In genomic region chr11:50845951-50846350, GRCm38 (mm10) we compare ENCODE assay signal across 27 mouse cellular contexts. TPM values are rescaled to one million over a fixed set of nuclear protein-coding genes. Genes with fewer than 3 reads are reported as not detected.
A peak's percentile ranks its signal among the peaks of the same experiment; 100 is the strongest.
DNase-seq lines count a peak whose midpoint lies in the region; ATAC-seq and TF ChIP-seq lines count a peak whose summit lies in the region.
"Had no signal": no experiment of that assay in that cellular context is flagged by ENCODE, and none has a peak within 500 bp of the region (broad histone marks: within the 10 kb centered on the region; RNA-seq: fewer than 3 reads in every experiment).

No protein-coding gene starts in this region.

- no peaks in the 10 kb centered on the region for H3K9me3 ChIP-seq in liver, embryonic 11.5 days (ENCODE audit: control insufficient read depth, low read length)
- no peaks in the 10 kb centered on the region for H3K9me3 ChIP-seq in liver, postnatal 0 days (ENCODE audit: low read length)
- H3K9me3 ChIP-seq in liver, embryonic 12.5 days (replicated peaks) = no peaks in the 10 kb centered on the region

- no peaks in the 10 kb centered on the region for H3K36me3 ChIP-seq in liver, adult 2 months (ENCODE audit: control insufficient read depth, insufficient read depth, low read length)
- no peaks in the 10 kb centered on the region for H3K36me3 ChIP-seq in liver, embryonic 11.5 days (ENCODE audit: control insufficient read depth, insufficient read depth, low read length)
- no peaks in the 10 kb centered on the region for H3K36me3 ChIP-seq in liver, postnatal 0 days (replicated peaks; ENCODE audit: insufficient read depth, low read length)
- no peaks in the 10 kb centered on the region for H3K36me3 ChIP-seq in liver, embryonic 12.5 days
- H3K36me3 ChIP-seq: G1E had no signal

- no peak for ATAC-seq in liver, embryonic 11.5 days (replicated peaks; ENCODE audit: low FRiP score)
- ATAC-seq in liver, postnatal 0 days = peak; percentile 48; the same call in 1 of the 2 replicates
- no peak for ATAC-seq in liver, embryonic 12.5 days
- ATAC-seq: activated CD4-positive, CD25-positive, alpha-beta regulatory T cell, adult 4 months; CD4-positive, CD25-positive, alpha-beta regulatory T cell, adult 4 months had no signal

- peaks cover 4% of the 10 kb centered on the region for H3K4me1 ChIP-seq in liver, adult 2 months (ENCODE audit: control insufficient read depth, insufficient read depth, low read length)
- H3K4me1 ChIP-seq in liver, embryonic 11.5 days (replicated peaks; ENCODE audit: control insufficient read depth, insufficient read depth, low read length) = peaks cover 4% of the 10 kb centered on the region; the same call in 1 of the 2 replicates
- peaks cover 4% of the 10 kb centered on the region for H3K4me1 ChIP-seq in liver, postnatal 0 days (ENCODE audit: insufficient read depth)
- 0 out of 2 replicates have a peak, but pooled peaks cover under 1% of the 10 kb centered on the region for H3K4me1 ChIP-seq in liver, embryonic 12.5 days

- H3K27ac ChIP-seq in liver, adult 2 months (replicated peaks; ENCODE audit: insufficient read depth, low read depth, low read length) = no peak overlapping the region
- H3K27ac ChIP-seq in liver, embryonic 11.5 days (ENCODE audit: low read depth, low read length) = no peak overlapping the region
- H3K27ac ChIP-seq in liver, postnatal 0 days (ENCODE audit: low read depth) = no peak overlapping the region
- no peak overlapping the region for H3K27ac ChIP-seq in liver, embryonic 12.5 days

- H3K9ac ChIP-seq in liver, adult 2 months (ENCODE audit: low read depth, low read length) = no peak overlapping the region
- H3K9ac ChIP-seq in liver, embryonic 11.5 days (ENCODE audit: low read depth, low read length) = no peak overlapping the region
- no peak overlapping the region for H3K9ac ChIP-seq in liver, postnatal 0 days (replicated peaks)
- no peak overlapping the region for H3K9ac ChIP-seq in liver, embryonic 12.5 days

- H3K79me2 ChIP-seq in liver, adult 2 months (ENCODE audit: control insufficient read depth, insufficient read depth, low read length) = no peaks in the 10 kb centered on the region

- TF ChIP-seq POLR2A in liver, adult 2 months (IDR thresholded peaks at IDR 0.05; ENCODE audit: extremely low read depth, insufficient read depth, low read length) = no peak

- TF ChIP-seq EP300 in liver, postnatal 0 days (IDR thresholded peaks at IDR 0.05; ENCODE audit: low read depth) = no peak

- peak; percentile 15 for DNase-seq in adrenal gland, adult 2 months
- DNase-seq in adrenal gland, postnatal 14 days = no peak
- DNase-seq in adrenal gland, postnatal 10 days = peak; percentile 23
- DNase-seq in adrenal gland, adult (ENCODE audit: inconsistent age in 2 of 2, low spot score in 1 of 2) = no peak
- DNase-seq in liver, adult 2 months (ENCODE audit: extremely low read depth, low read depth, low spot score) = peak; percentile 99
- no peak for DNase-seq in liver, embryonic 11.5 days (ENCODE audit: low spot score)
- DNase-seq in liver, postnatal 0 days = no peak
- DNase-seq: adrenal gland, adult 8-10 months; adrenal gland, postnatal 25 days; B cell, adult 2 months; cerebellum, adult 11 months; cerebellum, adult 11-12 months; cerebellum, adult 18-20 months; cerebellum, adult 2 months; cerebellum, adult 8-10 months; cerebellum, adult 9-10 months had no signal

- H3K27me3 ChIP-seq in liver, adult 2 months (ENCODE audit: control insufficient read depth, insufficient read depth, low read length) = peaks cover 6% of the 10 kb centered on the region
- H3K27me3 ChIP-seq in liver, embryonic 11.5 days (replicated peaks; ENCODE audit: control insufficient read depth, insufficient read depth, low read length) = peaks cover 36% of the 10 kb centered on the region
- peaks cover 27% of the 10 kb centered on the region for H3K27me3 ChIP-seq in liver, postnatal 0 days (ENCODE audit: insufficient read depth, low read length)
- peaks cover 43% of the 10 kb centered on the region for H3K27me3 ChIP-seq in liver, embryonic 12.5 days (replicated peaks)

- WGBS in liver, adult 2 months = 23% methylated on average over 3 of the region's 3 CpGs
- WGBS in liver, embryonic 11.5 days = 85% methylated on average over 3 of the region's 3 CpGs
- 80% methylated on average over 3 of the region's 3 CpGs for WGBS in liver, postnatal 0 days (ENCODE audit: insufficient replicate concordance)
- WGBS in liver, embryonic 12.5 days (ENCODE audit: insufficient replicate concordance) = 76% methylated on average over 3 of the region's 3 CpGs

- H3K4me3 ChIP-seq in liver, adult 2 months (ENCODE audit: insufficient read depth, low read depth, low read length) = no peak overlapping the region
- H3K4me3 ChIP-seq in liver, embryonic 11.5 days (ENCODE audit: low read depth, low read length) = no peak overlapping the region
- H3K4me3 ChIP-seq in liver, postnatal 0 days (ENCODE audit: low read depth, low read length) = no peak overlapping the region
- no peak overlapping the region for H3K4me3 ChIP-seq in liver, embryonic 12.5 days

- no peak overlapping the region for H3K4me2 ChIP-seq in liver, embryonic 11.5 days
- H3K4me2 ChIP-seq in liver, postnatal 0 days (ENCODE audit: low read depth, low read length) = no peak overlapping the region
- no peak overlapping the region for H3K4me2 ChIP-seq in liver, embryonic 12.5 days

- TF ChIP-seq CTCF in liver, adult 2 months (IDR thresholded peaks at IDR 0.05; ENCODE audit: low read depth, low read length) = no peak
- no peak for TF ChIP-seq CTCF in liver, postnatal 0 days (IDR thresholded peaks at IDR 0.05; ENCODE audit: low read depth)

RNA-seq across cellular contexts. Expression of gene Grm6, which starts 4.5 kb away (rescaled TPM):
- total RNA-seq in adrenal gland, adult 2 months (2021) = not detected
- not detected in 2 replicates for polyA plus RNA-seq in adrenal gland, adult 2 months (2012; rRNA removed)
- total RNA-seq in adrenal gland, postnatal 14 days (2021) = 0.07 and 1.1 TPM in 2 replicates
- total RNA-seq in adrenal gland, postnatal 10 days (2021) = under 1 TPM; 0.21 to 0.24 TPM
- total RNA-seq in liver, adult 2 months (2014; rRNA removed) = not detected in 2 replicates
- 0.06 TPM in 1 of 2 replicates, not detected in the other for polyA plus RNA-seq in liver, adult 2 months (2012; rRNA removed)
- 0.12 TPM in 1 of 2 replicates, not detected in the other for polyA plus RNA-seq in liver, embryonic 11.5 days (2014; fragmentation: Nextera tagmentation; extraction: Ambion mirVana)
- 0.12 TPM in 1 of 2 replicates, not detected in the other for polyA plus RNA-seq in liver, postnatal 0 days (2015; fragmentation: Nextera tagmentation; extraction: Ambion mirVana)
- 0.06 TPM in 1 of 2 replicates, not detected in the other for polyA plus RNA-seq in liver, embryonic 12.5 days (2016; fragmentation: Nextera tagmentation; extraction: Ambion mirVana)
- total RNA-seq: adrenal gland, adult 18-20 months; adrenal gland, adult 8-10 months; adrenal gland, postnatal 25 days; adrenal gland, postnatal 36 days; adrenal gland, postnatal 4 days; MEL had no signal
- polyA plus RNA-seq: activated CD4-positive, CD25-positive, alpha-beta regulatory T cell, adult 4 months; C2C12; CD4-positive, CD25-positive, alpha-beta regulatory T cell, adult 4 months; cerebellum, adult 2 months; Patski had no signal

RNA-seq across cellular contexts. Expression of gene Zfp879, which starts 4.6 kb away (rescaled TPM):
- under 1 TPM; 0.69 to 0.93 TPM for total RNA-seq in adrenal gland, adult 2 months (2021)
- polyA plus RNA-seq in adrenal gland, adult 2 months (2012; rRNA removed) = 0.03 and 0.10 TPM in 2 replicates
- 0.79 and 0.82 TPM in 2 replicates for total RNA-seq in adrenal gland, postnatal 14 days (2021)
- total RNA-seq in adrenal gland, postnatal 10 days (2021) = 1 to 10 TPM in 1 of 2 experiments, under 1 TPM in 1; 0.57 to 1.5 TPM
- 0.40 and 0.74 TPM in 2 replicates for total RNA-seq in liver, adult 2 months (2014; rRNA removed)
- 0.07 and 0.24 TPM in 2 replicates for polyA plus RNA-seq in liver, adult 2 months (2012; rRNA removed)
- polyA plus RNA-seq in liver, embryonic 11.5 days (2014; fragmentation: Nextera tagmentation; extraction: Ambion mirVana) = 0.09 and 0.36 TPM in 2 replicates
- 0.08 and 0.15 TPM in 2 replicates for polyA plus RNA-seq in liver, postnatal 0 days (2015; fragmentation: Nextera tagmentation; extraction: Ambion mirVana)
- polyA plus RNA-seq in liver, embryonic 12.5 days (2016; fragmentation: Nextera tagmentation; extraction: Ambion mirVana) = 0.07 and 0.17 TPM in 2 replicates
- total RNA-seq: CH12.LX, MEL had no signal
- polyA plus RNA-seq: activated CD4-positive, CD25-positive, alpha-beta regulatory T cell, adult 4 months; CD4-positive, CD25-positive, alpha-beta regulatory T cell, adult 4 months; G1E had no signal

RNA-seq across cellular contexts. Expression of gene Zfp354c, which starts 18.4 kb away (rescaled TPM):
- 1 to 10 TPM; 2.6 to 6.1 TPM for total RNA-seq in adrenal gland, adult 2 months (2021)
- 0.40 and 0.62 TPM in 2 replicates for polyA plus RNA-seq in adrenal gland, adult 2 months (2012; rRNA removed)
- total RNA-seq in adrenal gland, postnatal 14 days (2021) = 5.2 and 9.8 TPM in 2 replicates
- total RNA-seq in adrenal gland, postnatal 10 days (2021) = 1 to 10 TPM; 8.2 to 9.5 TPM
- total RNA-seq in liver, adult 2 months (2014; rRNA removed) = 0.28 and 0.34 TPM in 2 replicates
- polyA plus RNA-seq in liver, adult 2 months (2012; rRNA removed) = 0.05 and 0.10 TPM in 2 replicates
- polyA plus RNA-seq in liver, embryonic 11.5 days (2014; fragmentation: Nextera tagmentation; extraction: Ambion mirVana) = 9.8 and 11.2 TPM in 2 replicates
- polyA plus RNA-seq in liver, postnatal 0 days (2015; fragmentation: Nextera tagmentation; extraction: Ambion mirVana) = 0.21 and 0.39 TPM in 2 replicates
- polyA plus RNA-seq in liver, embryonic 12.5 days (2016; fragmentation: Nextera tagmentation; extraction: Ambion mirVana) = 3.9 and 4.3 TPM in 2 replicates
- polyA plus RNA-seq: G1E had no signal

RNA-seq across cellular contexts. Expression of gene Zfp454, which starts 41.5 kb away (rescaled TPM):
- 1 to 10 TPM; 2.6 to 4.9 TPM for total RNA-seq in adrenal gland, adult 2 months (2021)
- 0.11 and 0.32 TPM in 2 replicates for polyA plus RNA-seq in adrenal gland, adult 2 months (2012; rRNA removed)
- 2.5 and 3.0 TPM in 2 replicates for total RNA-seq in adrenal gland, postnatal 14 days (2021)
- total RNA-seq in adrenal gland, postnatal 10 days (2021) = 1 to 10 TPM; 2.2 to 4.8 TPM
- 0.47 and 0.74 TPM in 2 replicates for total RNA-seq in liver, adult 2 months (2014; rRNA removed)
- 0.72 and 0.95 TPM in 2 replicates for polyA plus RNA-seq in liver, adult 2 months (2012; rRNA removed)
- polyA plus RNA-seq in liver, embryonic 11.5 days (2014; fragmentation: Nextera tagmentation; extraction: Ambion mirVana) = 2.8 and 4.0 TPM in 2 replicates
- polyA plus RNA-seq in liver, postnatal 0 days (2015; fragmentation: Nextera tagmentation; extraction: Ambion mirVana) = 0.12 and 0.17 TPM in 2 replicates
- polyA plus RNA-seq in liver, embryonic 12.5 days (2016; fragmentation: Nextera tagmentation; extraction: Ambion mirVana) = 0.60 and 0.91 TPM in 2 replicates
- total RNA-seq: CH12.LX, MEL had no signal
- polyA plus RNA-seq: activated CD4-positive, CD25-positive, alpha-beta regulatory T cell, adult 4 months; C2C12; CD4-positive, CD25-positive, alpha-beta regulatory T cell, adult 4 months; G1E had no signal

Comparison
In these comparisons a context has a peak if more than half of its experiments do, and no peak if none do; other contexts are left out.
1. DNase-seq: peak in adrenal gland, adult 2 months (single experiment), adrenal gland, postnatal 10 days (single experiment) and liver, adult 2 months (single experiment); none in adrenal gland, postnatal 14 days (single experiment), adrenal gland, adult (0 of 2), liver, embryonic 11.5 days (single experiment) and liver, postnatal 0 days (single experiment).